In genomic region chr13:35769673-35770072, GRCm38 (mm10) we compare ENCODE assay signal across 25 mouse cellular contexts.
"Had no signal": no experiment of that assay in that cellular context is flagged by ENCODE, and none has a peak within 500 bp of the region (broad histone marks: within the 10 kb centered on the region; RNA-seq: fewer than 3 reads in every experiment).

No protein-coding gene starts in this region.

- H3K36me3 ChIP-seq: heart, embryonic 12.5 days; heart, embryonic 15.5 days; hindbrain, embryonic 12.5 days; intestine, embryonic 15.5 days; limb, embryonic 12.5 days had no signal

- H3K4me3 ChIP-seq: heart, adult 2 months; heart, embryonic 12.5 days; heart, embryonic 15.5 days; hindbrain, embryonic 12.5 days; intestine, embryonic 15.5 days; left cerebral cortex, adult 2 months; limb, embryonic 10.5 days; limb, embryonic 12.5 days; liver, embryonic 12.5 days had no signal

- ATAC-seq: hindbrain, embryonic 16.5 days; inflammation-experienced regulatory T-cells, adult 6 months; intestine, embryonic 15.5 days; intestine, postnatal 0 days; liver, embryonic 12.5 days; liver, postnatal 0 days had no signal

- H3K27ac ChIP-seq: heart, adult 2 months; heart, embryonic 15.5 days; hindbrain, embryonic 12.5 days; hindbrain, embryonic 14.5 days; intestine, embryonic 15.5 days; kidney, postnatal 0 days; left cerebral cortex, adult 2 months; limb, embryonic 10.5 days; limb, embryonic 12.5 days; liver, embryonic 12.5 days; liver, embryonic 14.5 days had no signal

- H3K9ac ChIP-seq: heart, embryonic 15.5 days; hindbrain, embryonic 12.5 days; hindbrain, embryonic 14.5 days; intestine, embryonic 15.5 days; limb, embryonic 12.5 days; liver, embryonic 12.5 days; liver, embryonic 14.5 days; liver, postnatal 0 days had no signal

- DNase-seq: gastrocnemius, postnatal 14 days; gastrocnemius, postnatal 36 days; heart, adult 2 months; heart, postnatal 14 days; heart, postnatal 36 days; kidney, adult 18-20 months; kidney, adult 8-10 months; kidney, postnatal 14 days; kidney, postnatal 36 days; layer of hippocampus, adult 9-11 months; liver, postnatal 0 days had no signal

- H3K4me2 ChIP-seq: heart, embryonic 12.5 days; heart, embryonic 15.5 days; hindbrain, embryonic 12.5 days; hindbrain, embryonic 14.5 days; intestine, embryonic 15.5 days; limb, embryonic 12.5 days; liver, embryonic 12.5 days had no signal

- H3K9me3 ChIP-seq: heart, embryonic 12.5 days; heart, embryonic 15.5 days; hindbrain, embryonic 12.5 days; intestine, embryonic 15.5 days; limb, embryonic 10.5 days; limb, embryonic 12.5 days; liver, embryonic 12.5 days had no signal

- H3K27me3 ChIP-seq: heart, embryonic 12.5 days; heart, embryonic 15.5 days; hindbrain, embryonic 12.5 days; intestine, embryonic 15.5 days; limb, embryonic 12.5 days; liver, embryonic 12.5 days had no signal
